Mouse (Mus musculus) MEL (cell line): Measurements from ENCODE around the gene Gaa. TPM values are rescaled to one million over a fixed set of nuclear protein-coding genes. Genes with fewer than 3 reads are reported as not detected.

Experiments used
- DNase-seq: peaks from one replicate; pipeline ENCODE4 v3.0.0; 2011; ENCODE audit warnings: low read depth, low spot score
- H3K27ac ChIP-seq: 2 replicates; pipeline ENCODE4 v1.5.1; 2012; ENCODE audit warnings: low read depth, mild to moderate bottlenecking, control low read depth, low read length, moderate library complexity; ENCODE audit not compliant: control insufficient read depth
- H3K27me3 ChIP-seq, 2 experiments: fragments of 150-350 bp in 1 of 2; sonication (generic) in 1 of 2; 2 replicates each; pipeline ENCODE4 v1.6.1; 2012; ENCODE audit warnings: low read length in 2 of 2, mild to moderate bottlenecking in 2 of 2, improper control_type of control experiment in 1 of 2, moderate library complexity in 1 of 2; ENCODE audit not compliant: insufficient read depth in 2 of 2, control insufficient read depth in 1 of 2
- H3K36me3 ChIP-seq, 2 experiments: 2 replicates each; pipeline ENCODE4 v1.6.1; 2012 to 2014; ENCODE audit warnings: low read length in 2 of 2, improper control_type of control experiment in 1 of 2, inconsistent platforms in 1 of 2, mild to moderate bottlenecking in 1 of 2; ENCODE audit not compliant: insufficient read depth in 2 of 2, control insufficient read depth in 1 of 2
- H3K4me1 ChIP-seq, 2 experiments: fragments of 150-350 bp in 1 of 2; sonication (generic) in 1 of 2; 2 replicates each; pipeline ENCODE4 v1.6.1; 2012; ENCODE audit warnings: low read length in 2 of 2, improper control_type of control experiment in 1 of 2, mild to moderate bottlenecking in 1 of 2; ENCODE audit not compliant: insufficient read depth in 2 of 2, control insufficient read depth in 1 of 2
- H3K4me3 ChIP-seq, 2 experiments: fragments of 150-350 bp in 1 of 2; sonication (generic) in 1 of 2; 2 replicates each; pipeline ENCODE4 v1.5.1; 2012; ENCODE audit warnings: low read depth in 2 of 2, low read length in 2 of 2, mild to moderate bottlenecking in 2 of 2, moderate library complexity in 2 of 2, control low read depth in 1 of 2, improper control_type of control experiment in 1 of 2; ENCODE audit not compliant: control insufficient read depth in 1 of 2, insufficient read depth in 1 of 2
- H3K79me2 ChIP-seq: 2 replicates; pipeline ENCODE4 v1.6.1; 2012; ENCODE audit warnings: mild to moderate bottlenecking, low read length, moderate library complexity; ENCODE audit not compliant: control insufficient read depth, poor library complexity, insufficient read depth
- H3K9ac ChIP-seq: 2 replicates; pipeline ENCODE4 v1.6.1; 2012; ENCODE audit warnings: low read depth, mild to moderate bottlenecking, control low read depth, low read length, moderate library complexity; ENCODE audit not compliant: control insufficient read depth, poor library complexity, severe bottlenecking
- H3K9me3 ChIP-seq: fragments of 150-350 bp; sonication (generic); replicated peaks from 2 replicates; pipeline ENCODE4 v1.6.1; 2012; ENCODE audit warnings: mild to moderate bottlenecking, low read length, improper control_type of control experiment, moderate library complexity; ENCODE audit not compliant: insufficient read depth
- CTCF ChIP-seq, 3 experiments: IDR thresholded peaks in 2 of 3; conservative IDR thresholded peaks in 1 of 3; 2 replicates each; pipeline ENCODE4 v1.5.1; 2011 to 2012; ENCODE audit warnings: low read length in 3 of 3, low read depth in 2 of 3, mild to moderate bottlenecking in 2 of 3, improper control_type of control experiment in 1 of 3, inconsistent platforms in 1 of 3, mixed read lengths in 1 of 3, moderate library complexity in 1 of 3; ENCODE audit not compliant: control insufficient read depth in 1 of 3, insufficient read depth in 1 of 3, poor library complexity in 1 of 3, severe bottlenecking in 1 of 3
- EP300 ChIP-seq, 2 experiments: IDR thresholded peaks; 2 replicates each; pipeline ENCODE4 v1.6.1; 2011; ENCODE audit warnings: improper control_type of control experiment in 2 of 2, low read length in 2 of 2, low read depth in 1 of 2, mild to moderate bottlenecking in 1 of 2
- NELFE ChIP-seq: IDR thresholded peaks from 2 replicates; pipeline ENCODE4 v1.6.1; 2011; ENCODE audit warnings: low read depth, low read length, improper control_type of control experiment
- POLR2A ChIP-seq, 2 experiments: IDR thresholded peaks; 2 replicates each; pipeline ENCODE4 v1.6.1; 2011 to 2012; ENCODE audit warnings: low read length in 2 of 2, mild to moderate bottlenecking in 2 of 2, control low read depth in 1 of 2, improper control_type of control experiment in 1 of 2, low read depth in 1 of 2, moderate library complexity in 1 of 2; ENCODE audit not compliant: control insufficient read depth in 1 of 2, insufficient read depth in 1 of 2, poor library complexity in 1 of 2
- RCOR1 ChIP-seq: IDR thresholded peaks from 2 replicates; pipeline ENCODE4 v1.6.1; 2012; ENCODE audit warnings: low read depth, mild to moderate bottlenecking, inconsistent platforms, low read length, improper control_type of control experiment
- USF2 ChIP-seq, 2 experiments: IDR thresholded peaks; 2 replicates each; pipeline ENCODE4 v1.6.1; 2011 to 2012; ENCODE audit warnings: improper control_type of control experiment in 2 of 2, low read length in 2 of 2, borderline replicate concordance in 1 of 2, inconsistent platforms in 1 of 2, low read depth in 1 of 2, mild to moderate bottlenecking in 1 of 2; ENCODE audit not compliant: insufficient read depth in 1 of 2
- ZC3H11A ChIP-seq: IDR thresholded peaks from 2 replicates; pipeline ENCODE4 v1.6.1; 2012; ENCODE audit warnings: low read depth, mild to moderate bottlenecking, inconsistent platforms, low read length, improper control_type of control experiment
- ZMIZ1 ChIP-seq: IDR thresholded peaks from 2 replicates; pipeline ENCODE4 v1.6.1; 2012; ENCODE audit warnings: low read depth, mild to moderate bottlenecking, inconsistent platforms, low read length, improper control_type of control experiment, moderate library complexity
- polyA plus RNA-seq, 2 experiments: library from polyadenylated mRNA; stranded (reverse) in 1 of 2; unstranded in 1 of 2; fragments of >175 nt in 1 of 2; fragments of >200 nt in 1 of 2; gene quantifications; 2 replicates each; pipeline versions ENCODE4 v1.2.1 to v1.2.4; 2012; ENCODE audit warnings: low replicate concordance in 2 of 2, low read depth in 1 of 2; ENCODE audit not compliant: insufficient read length in 2 of 2, insufficient read depth in 1 of 2, missing spikeins in 1 of 2
- total RNA-seq: library from RNA; depleted of rRNA; stranded (reverse); fragments of 300-350 nt; gene quantifications from 2 replicates; pipeline ENCODE4 v1.2.3, GENCODE M21; 2012

Gaa gene
- total and polyA plus RNA-seq, 3 experiments, result 54.1 to 85.6 TPM; not detected in 1

DNA sequence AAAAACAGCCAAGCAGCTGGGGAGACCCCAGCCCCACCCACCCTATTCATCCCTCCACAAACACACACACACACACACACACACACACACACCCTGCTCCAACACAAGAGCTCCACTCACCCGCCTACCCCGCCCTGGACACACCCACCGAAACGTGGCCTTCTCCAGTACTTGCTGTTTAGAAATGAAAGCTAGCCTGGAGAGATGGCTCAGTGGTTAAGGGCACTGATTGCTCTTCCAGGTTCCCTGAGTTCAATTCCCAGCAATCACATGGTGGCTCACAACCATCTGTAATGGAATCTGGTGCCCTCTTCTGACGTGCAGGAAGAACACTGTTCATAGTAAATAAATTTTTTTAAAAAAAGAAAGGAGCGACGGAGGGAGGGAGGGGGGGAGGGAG is 1.9 kb upstream of the Gaa start:
- Histone ChIP-seq H3K9me3 (no peaks in the 10 kb centered on the region), H3K36me3 (peaks cover 0 to 6% of the 10 kb centered on the region in 2 experiments; a peak in 1 of 4 replicates), H3K27ac (no peak overlapping the region), H3K4me1 (peaks cover 3 to 20% of the 10 kb centered on the region in 2 experiments), H3K27me3 (no peaks in the 10 kb centered on the region), H3K4me3 (no peak overlapping the region), H3K79me2 (peaks cover 6% of the 10 kb centered on the region), H3K9ac (no peak overlapping the region)
- TF ChIP-seq RCOR1 (no peak), CTCF (IDR thresholded peaks at IDR 0.05 in 2 of 3, conservative IDR thresholded peaks at IDR 0.05 in 1 of 3; ENCODE audit: control insufficient read depth in 1 of 3, insufficient read depth in 1 of 3, low read depth in 2 of 3, low read length in 3 of 3, poor library complexity in 1 of 3, severe bottlenecking in 1 of 3) (peak in 1 of 3 experiments; percentile 9; a peak in 1 of 6 replicates)
- no peak for DNase-seq

DNA sequence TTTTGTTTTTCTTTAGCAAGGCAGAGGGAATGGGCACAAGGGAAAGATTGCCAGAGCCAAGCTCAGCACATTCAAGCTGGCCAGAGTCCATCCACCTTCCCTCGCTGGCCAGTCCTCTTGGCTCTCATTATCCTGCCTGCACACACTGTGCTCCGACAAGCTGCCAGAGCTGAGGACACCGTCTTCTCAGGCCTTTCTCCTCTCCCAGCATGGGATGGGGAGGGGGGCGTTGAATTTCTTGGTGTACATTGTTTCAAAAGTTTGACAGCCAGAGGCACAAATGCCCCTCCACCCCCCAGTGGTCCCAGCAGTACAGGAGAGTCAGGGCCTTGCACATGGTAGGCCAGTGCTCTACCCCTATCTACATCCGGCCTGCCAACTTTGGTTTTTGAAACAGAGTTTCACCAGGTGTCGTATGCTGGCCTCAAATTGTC is 429 bp upstream of the Gaa start:
- TF ChIP-seq ZC3H11A, result no peak
- no peak for TF ChIP-seq NELFE
- TF ChIP-seq ZMIZ1, result no peak
- no peak for TF ChIP-seq POLR2A (IDR thresholded peaks at IDR 0.05; ENCODE audit: control insufficient read depth in 1 of 2, insufficient read depth in 1 of 2, low read depth in 1 of 2, low read length in 2 of 2, poor library complexity in 1 of 2)
- Histone ChIP-seq H3K27me3 (no peaks in the 10 kb centered on the region), H3K27ac (no peak overlapping the region), H3K9ac (peak overlapping the region; percentile 45), H3K79me2 (peaks cover 6% of the 10 kb centered on the region), H3K4me1 (peaks cover 3 to 20% of the 10 kb centered on the region in 2 experiments), H3K36me3 (peaks cover 0 to 6% of the 10 kb centered on the region in 2 experiments; a peak in 1 of 4 replicates), H3K9me3 (no peaks in the 10 kb centered on the region), H3K4me3 (peak overlapping the region; percentile 28 to 38)
- no peak for DNase-seq

DNA sequence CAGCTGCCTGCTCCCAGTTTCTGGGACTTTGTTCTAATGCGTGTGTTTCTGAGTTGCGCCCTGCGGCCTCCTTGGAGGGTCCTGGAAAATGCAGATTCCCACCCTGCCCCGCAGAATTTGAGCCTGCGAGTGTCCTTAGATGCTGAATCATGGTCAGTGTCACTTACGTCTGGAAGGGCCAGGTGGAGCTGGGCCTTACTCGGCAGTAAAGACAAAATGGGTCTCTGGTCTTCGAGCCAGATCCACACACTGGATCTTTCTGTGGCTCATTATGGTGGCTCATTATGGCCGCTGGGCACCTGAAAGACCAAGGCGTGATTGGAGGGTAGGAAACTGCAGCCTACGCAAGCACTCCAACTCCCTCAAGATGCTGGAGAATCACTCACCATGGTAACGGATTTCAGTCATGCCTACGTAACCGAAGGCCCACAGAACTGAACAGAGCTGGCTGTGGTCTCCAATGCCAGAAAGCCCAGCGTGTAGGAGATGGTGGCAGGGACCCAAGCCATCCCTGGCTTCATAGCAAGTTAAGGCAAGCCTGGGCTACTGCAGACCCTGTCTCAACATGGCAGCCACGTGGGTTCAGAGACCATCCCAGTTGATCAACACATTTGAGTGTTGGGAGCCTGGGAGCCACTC is 989 bp downstream of the Gaa start:
- TF ChIP-seq USF2 (IDR thresholded peaks at IDR 0.05; ENCODE audit: borderline replicate concordance in 1 of 2, insufficient read depth in 1 of 2, low read depth in 1 of 2, low read length in 2 of 2) (peak in 1 of 2 experiments; percentile 6; a peak in 1 of 4 replicates), EP300 (IDR thresholded peaks at IDR 0.05; ENCODE audit: low read depth in 1 of 2, low read length in 2 of 2) (no peak)
- TF ChIP-seq, all 39 proteins: peak for 1
- DNase-seq, result peak; percentile 28
- peaks cover 0 to 6% of the 10 kb centered on the region in 2 experiments; a peak in 1 of 4 replicates for H3K36me3 ChIP-seq
- H3K4me1 ChIP-seq, result peaks cover 3 to 20% of the 10 kb centered on the region in 2 experiments
- H3K27ac ChIP-seq, result no peak overlapping the region
- H3K4me3 ChIP-seq, result peak overlapping the region; percentile 62 to 87
- H3K9ac ChIP-seq, result peak overlapping the region; percentile 67
- H3K9me3 ChIP-seq, result no peaks in the 10 kb centered on the region
- H3K27me3 ChIP-seq, result no peaks in the 10 kb centered on the region
- peaks cover 6% of the 10 kb centered on the region for H3K79me2 ChIP-seq
